Mouse (Mus musculus) cerebellum, adult 2 months (tissue): ENCODE results near the gene Fam107b. TPM values are rescaled to one million over a fixed set of nuclear protein-coding genes. Genes with fewer than 3 reads are reported as not detected.

Experiments
- DNase-seq, 2 experiments: peaks; one replicate each; pipeline ENCODE4 v3.0.0; 2021
- H3K27ac ChIP-seq: fragments of 200-500 bp; 2 replicates; pipeline ENCODE4 v1.5.1; 2012; ENCODE audit warnings: low read length, control low read depth, inconsistent platforms; ENCODE audit not compliant: insufficient read depth
- H3K27me3 ChIP-seq: fragments of 200-500 bp; 2 replicates; pipeline ENCODE4 v1.6.1; 2012; ENCODE audit warnings: inconsistent platforms, mild to moderate bottlenecking, low read length, moderate library complexity; ENCODE audit not compliant: control insufficient read depth, insufficient read depth
- H3K4me1 ChIP-seq: fragments of 200-500 bp; 2 replicates; pipeline ENCODE4 v1.6.1; 2011; ENCODE audit warnings: low read length; ENCODE audit not compliant: control insufficient read depth, insufficient read depth
- H3K4me3 ChIP-seq: fragments of 200-500 bp; replicated peaks from 2 replicates; pipeline ENCODE3; 2011; ENCODE audit warnings: mild to moderate bottlenecking, low read depth, low read length, control low read depth; ENCODE audit not compliant: insufficient read depth
- CTCF ChIP-seq: fragments of 200-500 bp; IDR thresholded peaks from 2 replicates; pipeline ENCODE4 v1.5.1; 2011; ENCODE audit warnings: low read depth, mild to moderate bottlenecking, control low read depth, low read length, moderate library complexity, borderline replicate concordance; ENCODE audit not compliant: insufficient read depth
- POLR2A ChIP-seq: fragments of 200-500 bp; IDR thresholded peaks from 2 replicates; pipeline ENCODE4 v1.6.1; 2011; ENCODE audit warnings: low read length, control low read depth, borderline replicate concordance; ENCODE audit not compliant: insufficient read depth
- WGBS: fragments of 180-500 bp; shearing (Covaris S2); methylation state at CpG from one replicate; pipeline ENCODE4 v1.1.7; 2018; 5-methylcytosine and 5-hydroxymethylcytosine counted together
- polyA plus RNA-seq: library from polyadenylated mRNA; depleted of rRNA; stranded (reverse); fragments of >200 nt; gene quantifications from 2 replicates; pipeline ENCODE4 v1.2.3, GENCODE M21; 2012

Gene Fam107b
- polyA plus RNA-seq, 1 experiment = 63.7 TPM

DNA sequence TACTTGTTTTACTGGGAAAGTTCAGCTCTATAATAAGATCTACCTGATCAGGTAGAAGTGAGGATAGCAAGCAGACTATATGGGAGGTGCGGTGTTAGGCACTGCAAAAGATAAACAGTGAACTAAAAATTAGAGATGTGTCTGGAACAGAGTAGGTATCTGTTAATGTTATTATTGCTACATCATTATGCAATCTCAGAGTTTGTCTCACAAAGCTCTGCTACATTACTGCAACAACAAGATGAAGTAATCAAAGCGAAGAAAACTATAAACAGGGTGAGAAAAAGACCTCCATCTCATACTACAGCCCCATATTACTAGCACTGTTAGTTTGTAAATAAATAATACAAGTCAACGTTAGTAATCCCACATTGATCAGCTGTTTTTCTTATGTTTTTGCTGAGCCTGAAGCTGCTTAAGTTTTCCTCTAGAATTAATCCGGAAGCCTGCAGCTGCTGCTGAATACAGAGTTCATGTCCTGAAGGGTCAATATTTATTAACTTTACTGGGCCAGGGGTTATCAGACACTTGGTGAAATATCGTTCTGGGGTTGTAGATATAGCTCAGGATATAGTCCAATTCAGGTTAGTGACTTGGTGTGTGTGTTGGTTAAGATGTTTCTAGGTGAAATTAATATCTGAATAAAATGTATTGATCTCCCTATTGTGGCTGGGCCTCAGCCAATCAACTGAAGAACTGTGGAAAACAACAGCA lies 102.5 kb downstream of the Fam107b start:
- no peak for DNase-seq
- Histone ChIP-seq H3K27ac (no peak overlapping the region), H3K4me3 (no peak overlapping the region), H3K4me1 (no peaks in the 10 kb centered on the region), H3K27me3 (no peaks in the 10 kb centered on the region)
- no peak for TF ChIP-seq CTCF
- TF ChIP-seq POLR2A = no peak
- WGBS = 88% methylated on average over 5 of the region's 5 CpGs

DNA sequence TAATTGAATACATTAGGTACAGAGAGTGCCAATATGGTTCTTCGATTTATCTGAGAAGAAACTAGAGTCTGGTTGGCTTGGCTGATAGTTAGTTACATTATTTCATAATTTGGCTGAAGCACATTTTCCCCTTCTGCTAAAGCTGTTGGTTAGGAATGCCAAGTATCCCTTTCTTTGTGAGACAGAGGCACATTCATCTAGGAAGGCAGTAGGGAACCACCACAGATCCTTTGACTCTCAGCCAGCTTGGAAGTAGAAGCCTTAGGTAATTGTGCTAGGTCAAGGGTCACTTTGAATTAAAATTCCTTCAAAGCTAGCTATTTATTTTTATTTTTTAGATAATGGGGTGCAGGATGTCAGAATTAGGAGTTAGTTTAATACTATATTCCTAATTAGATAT lies 105.2 kb downstream of the Fam107b start:
- Histone ChIP-seq H3K4me3 (no peak overlapping the region), H3K4me1 (no peaks in the 10 kb centered on the region), H3K27me3 (no peaks in the 10 kb centered on the region), H3K27ac (no peak overlapping the region)
- no peak for DNase-seq
- TF ChIP-seq POLR2A = no peak
- TF ChIP-seq CTCF = no peak
- 38% methylated on average over 1 of the region's 1 CpGs for WGBS

DNA sequence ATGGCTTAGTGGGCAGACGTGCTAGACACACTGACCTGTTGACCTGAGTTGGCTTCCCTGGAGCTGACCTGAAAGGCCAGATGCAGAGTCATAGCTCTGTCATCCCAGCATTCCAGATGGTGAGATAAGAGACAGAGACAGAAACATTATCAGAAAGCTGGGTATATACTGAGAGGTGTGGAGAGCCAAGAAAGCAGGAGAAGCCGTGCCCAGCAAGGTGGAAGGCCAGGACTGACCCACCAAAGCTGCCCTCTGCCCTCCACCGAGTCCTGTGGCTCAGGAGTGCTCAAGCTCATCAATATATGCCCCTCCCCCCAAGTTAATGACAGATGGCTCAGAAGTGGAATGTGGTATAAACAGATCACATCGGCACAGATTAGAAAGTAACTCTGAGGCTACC lies 112.4 kb downstream of the Fam107b start:
- Histone ChIP-seq H3K27ac (no peak overlapping the region), H3K27me3 (no peaks in the 10 kb centered on the region), H3K4me1 (no peaks in the 10 kb centered on the region), H3K4me3 (no peak overlapping the region)
- TF ChIP-seq CTCF (no peak), POLR2A (no peak)
- no peak for DNase-seq
- 69% methylated on average over 4 of the region's 4 CpGs for WGBS

DNA sequence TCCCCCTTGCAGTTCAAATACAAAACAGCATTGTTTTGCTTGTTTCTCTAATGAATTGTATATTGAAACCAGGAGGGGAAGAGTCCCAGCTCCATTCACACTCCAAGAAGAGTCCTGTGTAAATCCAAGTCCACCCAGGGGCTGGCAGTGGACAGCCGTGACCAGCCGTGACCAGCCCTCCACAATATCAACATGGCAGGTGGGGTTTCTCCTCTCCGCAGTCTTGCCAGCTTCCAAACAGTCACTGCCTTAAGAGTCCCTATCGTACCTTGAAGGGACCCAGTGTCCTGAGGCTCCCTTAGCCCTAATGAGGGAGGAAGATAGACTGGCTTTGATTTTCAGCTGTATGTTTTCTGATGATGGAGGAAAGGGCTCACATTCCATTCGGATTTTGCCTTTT lies 113.1 kb downstream of the Fam107b start:
- H3K4me1 ChIP-seq = no peaks in the 10 kb centered on the region
- H3K27me3 ChIP-seq = no peaks in the 10 kb centered on the region
- no peak overlapping the region for H3K27ac ChIP-seq
- no peak for DNase-seq
- TF ChIP-seq POLR2A = no peak
- TF ChIP-seq CTCF = no peak
- WGBS = 58% methylated on average over 5 of the region's 5 CpGs
- no peak overlapping the region for H3K4me3 ChIP-seq

DNA sequence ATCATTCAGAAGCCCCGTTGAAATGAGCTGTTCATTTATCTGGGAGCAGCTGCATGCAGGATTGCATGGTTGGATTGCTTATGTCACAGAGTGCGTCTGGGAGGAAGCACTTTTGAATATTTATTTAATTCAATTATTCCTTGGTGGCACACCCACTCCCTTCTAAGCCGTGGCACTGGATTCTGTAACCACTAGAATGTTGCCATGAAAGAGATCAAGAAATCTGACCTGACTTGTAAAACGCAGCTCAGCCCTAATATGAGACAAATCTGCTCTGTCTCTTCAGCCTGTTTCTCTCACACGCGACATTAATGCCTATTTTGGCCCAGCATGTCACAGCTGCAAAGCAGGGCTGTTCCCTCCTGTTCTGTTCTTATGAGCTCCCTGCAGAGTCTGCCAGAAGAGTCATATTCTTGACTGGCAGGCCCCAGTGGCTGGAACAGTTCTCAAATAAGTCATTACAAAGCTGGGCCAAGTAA lies 113.5 kb downstream of the Fam107b start:
- no peak overlapping the region for H3K4me3 ChIP-seq
- DNase-seq = no peak
- H3K27me3 ChIP-seq = no peaks in the 10 kb centered on the region
- TF ChIP-seq CTCF (no peak), POLR2A (no peak)
- WGBS = 54% methylated on average over 6 of the region's 6 CpGs
- no peaks in the 10 kb centered on the region for H3K4me1 ChIP-seq
- H3K27ac ChIP-seq = no peak overlapping the region

GRCm38 (mm10) chr2:3690221-3690620 lies 119.9 kb downstream of the Fam107b start:
- no peaks in the 10 kb centered on the region for H3K4me1 ChIP-seq
- WGBS = 81% methylated on average over 4 of the region's 4 CpGs
- no peak for DNase-seq
- H3K4me3 ChIP-seq = no peak overlapping the region
- TF ChIP-seq POLR2A (no peak), CTCF (no peak)
- no peak overlapping the region for H3K27ac ChIP-seq
- no peaks in the 10 kb centered on the region for H3K27me3 ChIP-seq

DNA sequence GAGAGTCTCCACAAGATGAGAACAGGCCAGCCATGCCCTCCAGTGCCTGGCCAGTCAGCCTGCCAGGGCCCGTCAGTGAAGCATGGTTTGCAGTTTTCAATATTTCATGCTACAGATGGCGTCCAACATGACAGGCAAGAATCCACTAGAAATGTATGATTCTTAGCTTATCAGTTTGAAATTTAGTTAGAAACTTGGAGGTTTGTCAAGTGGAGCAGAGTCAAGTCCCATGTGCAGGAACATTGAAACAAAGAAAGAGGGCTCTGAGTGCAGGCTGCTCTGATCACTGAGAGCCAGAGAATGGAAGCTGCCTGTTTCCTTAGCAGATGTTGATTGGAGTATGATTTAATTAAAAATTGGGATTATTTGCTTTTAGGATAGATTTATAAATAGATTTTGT lies 122.5 kb downstream of the Fam107b start:
- DNase-seq = no peak
- no peak overlapping the region for H3K4me3 ChIP-seq
- TF ChIP-seq CTCF = no peak
- H3K27ac ChIP-seq = no peak overlapping the region
- 71% methylated on average over 2 of the region's 2 CpGs for WGBS
- H3K27me3 ChIP-seq = no peaks in the 10 kb centered on the region
- no peaks in the 10 kb centered on the region for H3K4me1 ChIP-seq

DNA sequence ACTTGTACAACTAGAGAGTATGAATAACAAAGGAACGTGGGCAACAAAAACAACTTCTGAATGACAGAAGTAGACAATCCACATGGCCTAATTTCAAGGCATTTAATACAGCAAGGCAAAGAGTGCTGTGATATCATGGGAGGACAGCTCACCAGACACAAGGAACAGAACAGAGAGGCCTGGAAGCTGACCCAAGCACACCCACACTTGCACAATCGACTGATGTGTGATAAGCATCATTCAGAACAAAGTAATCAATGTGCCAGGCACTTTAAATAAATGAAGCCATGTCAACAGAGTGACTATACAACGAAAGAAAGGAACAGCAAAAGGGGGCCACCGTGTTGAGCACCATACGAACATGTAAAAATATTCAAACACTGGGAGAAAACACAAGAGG lies 125.6 kb downstream of the Fam107b start:
- H3K4me1 ChIP-seq = no peaks in the 10 kb centered on the region
- H3K27me3 ChIP-seq = no peaks in the 10 kb centered on the region
- DNase-seq = no peak
- no peak overlapping the region for H3K27ac ChIP-seq
- H3K4me3 ChIP-seq = no peak overlapping the region
- 87% methylated on average over 5 of the region's 5 CpGs for WGBS
- TF ChIP-seq POLR2A (no peak), CTCF (no peak)

GRCm38 (mm10) chr2:3700368-3700767 lies 130.1 kb downstream of the Fam107b start:
- H3K27ac ChIP-seq = no peak overlapping the region

More at GRCm38 (mm10) chr2:3700368-3700767, 130.1 kb downstream of the Fam107b start:
- H3K27me3 ChIP-seq = no peaks in the 10 kb centered on the region
- DNase-seq = no peak
- no peak for TF ChIP-seq POLR2A
- TF ChIP-seq CTCF = no peak
- no peaks in the 10 kb centered on the region for H3K4me1 ChIP-seq
- 22% methylated on average over 1 of the region's 1 CpGs for WGBS
- no peak overlapping the region for H3K4me3 ChIP-seq
